Mouse (Mus musculus) kidney, embryonic 16.5 days (tissue): Measurements from ENCODE around the gene Acad10. TPM values are rescaled to one million over a fixed set of nuclear protein-coding genes. Genes with fewer than 3 reads are reported as not detected.

Source experiments
- ATAC-seq: fragments of 200-750 bp; cut with Nextera tagmentation; 2 replicates; pipeline ENCODE4 v1.8.0; 2017; ENCODE audit warnings: moderate TSS enrichment; ENCODE audit not compliant: low FRiP score, low TSS enrichment
- H3K27ac ChIP-seq: fragments of 300-500 bp; sonication (generic); 2 replicates; pipeline ENCODE4 v1.5.1; 2014; ENCODE audit warnings: low read length
- H3K27me3 ChIP-seq: fragments of 300-500 bp; sonication (generic); 2 replicates; pipeline ENCODE4 v1.6.1; 2014; ENCODE audit warnings: low read length, control low read depth, mixed read lengths; ENCODE audit not compliant: insufficient read depth
- H3K36me3 ChIP-seq: fragments of 300-500 bp; sonication (generic); 2 replicates; pipeline ENCODE4 v1.6.1; 2014; ENCODE audit warnings: low read length, control low read depth, mixed read lengths; ENCODE audit not compliant: insufficient read depth
- H3K4me1 ChIP-seq: fragments of 300-500 bp; sonication (generic); 2 replicates; pipeline ENCODE4 v1.6.1; 2014; ENCODE audit warnings: low read length, control low read depth, mixed read lengths; ENCODE audit not compliant: insufficient read depth
- H3K4me2 ChIP-seq: fragments of 300-500 bp; sonication (generic); replicated peaks from 2 replicates; pipeline ENCODE4 v1.6.1; 2014; ENCODE audit warnings: low read depth, low read length
- H3K4me3 ChIP-seq: fragments of 300-500 bp; sonication (generic); 2 replicates; pipeline ENCODE4 v1.5.1; 2014; ENCODE audit warnings: mild to moderate bottlenecking, low read length
- H3K9ac ChIP-seq: fragments of 300-500 bp; sonication (generic); replicated peaks from 2 replicates; pipeline ENCODE4 v1.6.1; 2014; ENCODE audit warnings: low read length
- H3K9me3 ChIP-seq: fragments of 300-500 bp; sonication (generic); 2 replicates; pipeline ENCODE4 v1.6.1; 2016; ENCODE audit warnings: low read length, control low read depth
- WGBS: fragments of 180-500 bp; shearing (Covaris S2); extraction: QIAGEN DNeasy Blood & Tissue Kit; methylation state at CpG from one replicate; pipeline ENCODE4 v1.1.7; 2014; 5-methylcytosine and 5-hydroxymethylcytosine counted together
- polyA plus RNA-seq: library from polyadenylated mRNA; unstranded; fragments of >200 nt; fragmentation: Nextera tagmentation; extraction: Ambion mirVana; gene quantifications from 2 replicates; pipeline ENCODE4 v1.2.1, GENCODE M21; 2015

Gene Acad10
- polyA plus RNA-seq, 1 experiment from 2014 or later = 5.7 TPM

DNA sequence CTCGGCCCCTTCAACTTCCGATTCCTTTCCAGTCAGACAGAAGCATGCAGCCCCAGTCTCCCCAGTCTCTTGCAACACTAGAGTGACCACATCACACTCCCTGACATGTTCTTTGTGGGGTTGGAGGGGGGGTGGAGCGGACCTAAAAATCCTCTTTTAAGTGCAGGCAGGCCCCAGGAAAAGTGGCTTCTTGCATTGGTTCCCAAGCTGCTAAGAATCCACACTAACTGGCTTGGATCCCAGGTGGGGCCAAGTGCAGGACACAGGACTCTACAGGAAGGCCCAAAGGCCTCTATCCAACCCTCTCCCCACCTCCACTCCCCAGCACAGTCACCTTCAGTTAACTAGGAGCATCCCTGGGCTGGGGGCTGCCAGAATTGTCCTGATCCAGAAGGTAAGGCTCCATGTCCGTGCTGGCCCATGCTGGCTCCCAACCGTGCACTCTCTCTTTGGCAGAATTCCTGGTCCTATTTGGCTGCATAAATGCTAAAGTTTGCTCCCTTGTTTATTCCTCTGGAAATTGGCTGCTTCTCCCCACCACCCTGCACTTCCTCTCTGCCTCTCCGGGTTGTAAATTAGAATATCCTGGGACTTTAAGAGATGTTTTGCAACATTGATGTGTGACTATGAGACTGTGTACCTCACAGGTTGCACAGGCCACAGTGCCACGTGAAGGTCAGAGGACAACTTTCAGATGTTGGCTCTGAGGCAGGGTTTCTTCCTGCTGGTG is 30.3 kb upstream of the Acad10 start:
- Histone ChIP-seq H3K9ac (no peak overlapping the region), H3K27me3 (no peaks in the 10 kb centered on the region), H3K36me3 (peaks cover 2% of the 10 kb centered on the region; the same call in 1 of the 2 replicates), H3K4me1 (no peaks in the 10 kb centered on the region), H3K4me3 (no peak overlapping the region), H3K4me2 (no peak overlapping the region), H3K9me3 (no peaks in the 10 kb centered on the region), H3K27ac (peak overlapping the region; percentile 33; the same call in 1 of the 2 replicates)
- WGBS = 61% methylated on average over 7 of the region's 7 CpGs
- ATAC-seq = no peak

DNA sequence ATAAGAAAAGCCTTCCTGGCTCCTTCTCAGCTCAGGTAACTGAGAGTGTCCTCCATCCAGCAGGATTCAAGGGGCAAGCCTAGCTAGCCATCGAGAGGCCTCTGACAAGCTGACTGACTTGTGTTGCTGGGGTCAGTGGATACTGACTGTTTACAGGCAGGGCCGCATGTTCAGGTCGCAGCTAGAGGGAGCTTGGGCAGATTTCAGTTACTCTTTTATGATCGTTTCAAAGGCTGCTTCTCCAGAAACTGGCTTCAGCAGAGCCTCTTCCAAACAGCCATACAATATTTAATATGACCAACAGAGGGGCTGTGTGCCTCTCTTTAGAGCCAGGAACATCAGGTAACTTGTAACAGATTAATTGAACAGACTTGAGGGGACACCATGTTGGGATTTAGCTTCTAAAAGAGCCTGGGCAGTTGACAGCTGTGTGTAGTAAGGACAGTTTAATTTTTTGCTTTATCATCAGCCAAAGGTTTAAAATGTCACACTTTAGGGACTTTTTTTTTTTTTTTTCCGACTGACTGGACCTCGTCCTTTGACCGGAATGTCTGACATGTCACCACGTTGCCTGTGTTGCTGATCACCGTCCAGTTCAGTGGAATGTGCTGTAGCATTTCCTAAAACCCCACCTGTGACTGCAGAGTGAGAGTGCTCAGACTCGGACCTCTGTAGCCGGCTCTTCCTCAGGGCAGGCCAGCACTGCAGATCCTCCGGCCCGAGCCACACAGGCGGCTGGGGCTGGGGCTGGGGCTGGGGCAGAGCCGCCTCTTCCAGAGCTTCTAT is 26.0 kb upstream of the Acad10 start:
- ATAC-seq = peak; percentile 69; the same call in 1 of the 2 replicates
- Histone ChIP-seq H3K4me1 (no peaks in the 10 kb centered on the region), H3K27ac (peak overlapping the region; percentile 15; the same call in 1 of the 2 replicates), H3K9ac (no peak overlapping the region), H3K27me3 (no peaks in the 10 kb centered on the region), H3K9me3 (no peaks in the 10 kb centered on the region), H3K4me2 (no peak overlapping the region), H3K4me3 (no peak overlapping the region), H3K36me3 (peaks cover 34% of the 10 kb centered on the region)
- 71% methylated on average over 15 of the region's 15 CpGs for WGBS

DNA sequence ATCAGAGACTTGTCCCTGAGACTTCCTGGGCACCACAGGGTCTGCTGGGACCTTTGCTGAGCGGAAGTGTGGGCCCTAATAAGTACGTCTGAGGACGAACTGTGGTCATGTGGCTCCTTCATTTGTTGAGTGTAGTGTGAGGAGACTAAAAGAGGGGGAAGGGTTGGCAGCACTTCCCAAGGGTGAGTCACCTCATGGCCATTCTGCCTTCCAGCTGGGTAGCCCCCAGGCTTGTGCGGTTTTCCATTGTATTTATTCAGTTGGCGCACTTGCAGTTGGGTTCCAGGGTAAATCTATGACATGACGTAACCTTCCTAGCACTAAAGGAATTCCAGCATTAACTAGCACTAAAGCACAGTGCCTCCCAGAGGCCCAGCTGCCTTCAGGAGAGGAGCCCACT is 25.2 kb upstream of the Acad10 start:
- WGBS = 88% methylated on average over 6 of the region's 6 CpGs
- peaks cover 41% of the 10 kb centered on the region for H3K36me3 ChIP-seq

DNA sequence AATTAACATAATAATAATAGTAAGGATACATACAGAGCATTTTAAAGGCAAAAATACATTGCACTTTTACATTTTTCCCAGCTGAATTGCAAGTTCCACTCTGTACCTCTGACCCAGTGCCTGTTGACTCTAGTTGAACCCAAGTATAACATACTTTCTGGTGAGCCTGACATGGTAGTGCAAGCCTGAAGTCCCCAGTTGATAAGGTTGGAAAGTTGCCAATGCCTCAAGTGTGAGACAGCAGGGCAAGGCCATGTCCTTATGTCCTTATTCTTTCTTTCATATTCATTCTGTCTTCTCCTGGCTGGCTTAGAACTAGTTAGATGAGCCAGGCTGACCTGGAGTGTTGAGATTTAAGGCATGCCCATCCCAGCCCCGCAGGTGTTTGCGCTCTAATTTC is 21.9 kb upstream of the Acad10 start:
- 98% methylated on average over 2 of the region's 2 CpGs for WGBS
- no peak for ATAC-seq
- peaks cover 71% of the 10 kb centered on the region for H3K36me3 ChIP-seq

More for the DNA sequence above, 25.2 kb upstream of the Acad10 start:
- H3K4me2 ChIP-seq = no peak overlapping the region
- H3K4me1 ChIP-seq = no peaks in the 10 kb centered on the region
- no peak for ATAC-seq
- no peaks in the 10 kb centered on the region for H3K9me3 ChIP-seq
- H3K4me3 ChIP-seq = no peak overlapping the region
- peak overlapping the region; percentile 15; the same call in 1 of the 2 replicates for H3K27ac ChIP-seq
- H3K27me3 ChIP-seq = no peaks in the 10 kb centered on the region
- H3K9ac ChIP-seq = no peak overlapping the region

DNA sequence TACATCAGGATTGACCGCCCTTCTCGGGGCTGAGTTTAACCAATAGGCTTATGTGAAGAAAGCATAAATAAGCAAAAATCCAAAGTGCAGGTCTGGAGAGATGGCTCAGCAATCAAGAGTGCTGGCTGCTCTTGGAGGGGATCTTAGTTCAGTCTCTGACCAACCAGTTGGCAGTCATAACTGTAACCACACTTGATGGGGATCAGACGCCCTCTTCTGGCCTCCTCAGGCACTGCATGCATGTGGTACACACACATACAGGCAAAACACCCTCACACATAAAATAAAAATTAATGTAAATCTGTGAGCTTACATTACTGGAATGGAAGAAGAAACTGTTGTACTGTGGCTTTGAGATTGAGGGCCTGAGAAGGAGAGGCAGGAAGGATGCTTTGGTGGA is 10.1 kb upstream of the Acad10 start:
- H3K4me2 ChIP-seq = no peak overlapping the region
- H3K4me3 ChIP-seq = no peak overlapping the region
- H3K36me3 ChIP-seq = peaks cover 23% of the 10 kb centered on the region
- no peak overlapping the region for H3K27ac ChIP-seq
- 0 out of 2 replicates have a peak, but pooled peaks cover 3% of the 10 kb centered on the region for H3K9me3 ChIP-seq
- H3K27me3 ChIP-seq = no peaks in the 10 kb centered on the region
- no peaks in the 10 kb centered on the region for H3K4me1 ChIP-seq
- WGBS = 80% methylated on average over 3 of the region's 3 CpGs
- no peak for ATAC-seq
- no peak overlapping the region for H3K9ac ChIP-seq

More for the DNA sequence above, 21.9 kb upstream of the Acad10 start:
- Histone ChIP-seq H3K4me1 (no peaks in the 10 kb centered on the region), H3K9me3 (no peaks in the 10 kb centered on the region), H3K27me3 (no peaks in the 10 kb centered on the region), H3K4me2 (no peak overlapping the region), H3K9ac (no peak overlapping the region), H3K4me3 (no peak overlapping the region), H3K27ac (no peak overlapping the region)

DNA sequence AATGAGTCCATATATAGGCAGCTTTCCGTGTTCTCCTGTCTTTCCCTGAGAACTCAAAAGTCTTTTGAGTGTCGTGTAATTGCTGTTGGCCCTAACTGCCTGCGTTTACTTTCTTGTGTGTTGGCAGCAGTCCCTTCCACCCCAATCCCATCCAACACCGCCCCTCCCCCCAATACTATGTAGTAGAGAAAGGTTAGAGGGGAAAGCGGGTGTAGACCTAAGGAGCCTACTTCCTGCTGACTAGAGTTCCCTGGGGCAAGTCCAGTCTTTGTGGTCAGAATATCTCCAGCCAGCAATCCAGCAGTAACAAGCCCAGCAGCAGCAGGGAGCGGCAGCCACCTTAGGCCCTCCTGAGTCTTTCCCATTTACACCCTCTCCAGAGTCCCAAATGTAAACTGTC is 8.1 kb upstream of the Acad10 start:
- 74% methylated on average over 6 of the region's 6 CpGs for WGBS
- H3K27me3 ChIP-seq = no peaks in the 10 kb centered on the region
- ATAC-seq = no peak
- no peak overlapping the region for H3K4me3 ChIP-seq
- H3K4me1 ChIP-seq = no peaks in the 10 kb centered on the region
- no peak overlapping the region for H3K4me2 ChIP-seq
- 0 out of 2 replicates have a peak, but pooled peaks cover 3% of the 10 kb centered on the region for H3K9me3 ChIP-seq
- H3K9ac ChIP-seq = no peak overlapping the region
- peaks cover 19% of the 10 kb centered on the region for H3K36me3 ChIP-seq
- H3K27ac ChIP-seq = no peak overlapping the region

DNA sequence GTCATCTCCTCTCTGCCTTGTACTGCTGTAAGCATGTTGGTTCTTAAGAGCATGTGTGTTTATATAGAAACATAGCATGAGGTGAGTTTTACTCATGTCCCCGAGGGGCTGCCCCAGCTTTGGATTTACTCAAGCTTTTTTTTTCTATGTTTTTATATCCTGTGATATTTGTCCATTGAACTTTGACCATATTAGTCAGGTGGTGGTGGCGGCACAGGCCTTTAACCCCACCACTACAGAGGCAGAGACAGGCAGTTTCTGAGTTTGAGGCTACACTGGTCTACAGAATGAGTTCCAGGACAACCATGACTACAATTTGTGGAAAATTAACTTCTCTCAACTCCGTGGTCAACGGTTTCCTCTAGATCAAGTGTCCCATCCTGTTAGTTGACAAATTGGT is 6.8 kb upstream of the Acad10 start:
- Histone ChIP-seq H3K36me3 (peaks cover 26% of the 10 kb centered on the region), H3K4me1 (no peaks in the 10 kb centered on the region), H3K27ac (no peak overlapping the region), H3K4me2 (no peak overlapping the region), H3K9ac (no peak overlapping the region), H3K4me3 (no peak overlapping the region), H3K27me3 (no peaks in the 10 kb centered on the region), H3K9me3 (0 out of 2 replicates have a peak, but pooled peaks cover 3% of the 10 kb centered on the region)
- WGBS = 78% methylated on average over 4 of the region's 4 CpGs
- ATAC-seq = no peak

DNA sequence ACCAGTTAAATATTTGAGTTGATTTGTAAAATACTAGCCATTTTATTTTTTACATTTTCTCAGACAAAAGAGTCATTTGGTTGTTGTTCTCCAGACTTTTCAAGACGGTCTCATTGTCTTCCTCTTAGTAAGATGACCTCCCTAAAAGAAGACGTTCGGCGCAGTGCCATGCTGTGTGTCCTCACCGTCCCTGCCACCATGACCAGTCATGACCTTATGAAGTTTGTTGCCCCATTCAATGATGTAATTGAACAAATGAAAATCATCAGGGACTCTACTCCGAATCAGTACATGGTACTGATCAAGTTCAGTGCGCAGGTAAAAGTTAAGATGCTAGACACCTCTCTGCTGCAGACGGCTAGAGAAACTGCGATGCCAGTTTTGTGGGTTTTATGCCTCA is 4.7 kb upstream of the Acad10 start:
- Histone ChIP-seq H3K4me2 (no peak overlapping the region), H3K9ac (no peak overlapping the region), H3K4me1 (peaks cover 9% of the 10 kb centered on the region), H3K9me3 (no peaks in the 10 kb centered on the region), H3K36me3 (peaks cover 23% of the 10 kb centered on the region), H3K4me3 (no peak overlapping the region), H3K27ac (no peak overlapping the region), H3K27me3 (no peaks in the 10 kb centered on the region)
- no peak for ATAC-seq
- 96% methylated on average over 9 of the region's 9 CpGs for WGBS

DNA sequence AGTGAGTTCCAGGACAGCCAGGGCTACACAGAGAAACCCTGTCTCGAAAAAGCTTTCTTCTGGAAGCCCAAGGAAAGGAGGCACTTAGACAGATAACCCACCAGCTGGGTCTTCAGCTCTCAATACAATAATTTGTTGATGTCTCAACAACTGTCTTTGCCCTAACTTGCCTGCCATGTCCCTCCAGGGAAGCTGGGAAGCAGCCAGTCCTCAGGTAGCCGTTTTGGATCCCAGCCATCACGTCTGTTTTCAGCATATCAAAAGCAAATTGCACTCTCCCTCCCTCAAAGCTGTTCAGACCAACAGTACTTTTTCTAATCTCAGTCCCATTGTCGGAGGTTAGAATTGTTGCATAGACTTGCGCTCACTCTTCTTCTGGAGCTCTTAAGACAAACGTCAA is 3.8 kb upstream of the Acad10 start:
- no peak overlapping the region for H3K4me2 ChIP-seq
- ATAC-seq = no peak
- peaks cover 22% of the 10 kb centered on the region for H3K36me3 ChIP-seq
- H3K27ac ChIP-seq = no peak overlapping the region
- H3K4me1 ChIP-seq = peaks cover 12% of the 10 kb centered on the region
- 91% methylated on average over 6 of the region's 6 CpGs for WGBS
- no peaks in the 10 kb centered on the region for H3K27me3 ChIP-seq
- no peak overlapping the region for H3K4me3 ChIP-seq
- no peaks in the 10 kb centered on the region for H3K9me3 ChIP-seq
- H3K9ac ChIP-seq = no peak overlapping the region

DNA sequence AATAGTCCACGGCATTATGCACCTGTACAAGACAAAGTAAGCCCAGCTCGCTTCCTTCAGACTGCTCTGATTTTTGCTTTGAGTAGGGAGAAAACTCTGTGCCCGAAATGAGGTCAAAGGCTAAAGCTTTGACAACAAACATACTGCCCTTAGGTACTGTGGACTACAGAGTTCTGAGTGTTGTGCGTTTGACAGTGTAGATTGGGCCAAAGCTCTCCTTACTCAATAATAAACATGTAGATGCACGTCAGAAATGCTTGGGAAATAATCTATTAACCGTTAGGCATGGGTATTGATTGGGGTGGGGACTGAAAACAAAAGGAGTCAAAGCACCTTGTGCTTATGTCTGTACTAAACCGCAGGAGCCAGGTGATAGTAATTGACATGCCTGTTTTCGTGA is 3.1 kb upstream of the Acad10 start:
- 83% methylated on average over 8 of the region's 8 CpGs for WGBS
- H3K36me3 ChIP-seq = peaks cover 22% of the 10 kb centered on the region

More for the DNA sequence above, 3.1 kb upstream of the Acad10 start:
- H3K4me3 ChIP-seq = no peak overlapping the region
- no peak overlapping the region for H3K9ac ChIP-seq
- ATAC-seq = no peak
- no peak overlapping the region for H3K27ac ChIP-seq
- no peaks in the 10 kb centered on the region for H3K9me3 ChIP-seq
- H3K4me2 ChIP-seq = no peak overlapping the region
- no peaks in the 10 kb centered on the region for H3K27me3 ChIP-seq
- peaks cover 12% of the 10 kb centered on the region for H3K4me1 ChIP-seq
